Mouse (Mus musculus) kidney, embryonic 16.5 days (tissue): Measurements from ENCODE around the gene Cdkn2a. TPM values are rescaled to one million over a fixed set of nuclear protein-coding genes. Genes with fewer than 3 reads are reported as not detected.

ENCODE experiments used
- ATAC-seq: fragments of 200-750 bp; cut with Nextera tagmentation; 2 replicates; pipeline ENCODE4 v1.8.0; 2017; ENCODE audit warnings: moderate TSS enrichment; ENCODE audit not compliant: low FRiP score, low TSS enrichment
- H3K27ac ChIP-seq: fragments of 300-500 bp; sonication (generic); 2 replicates; pipeline ENCODE4 v1.5.1; 2014; ENCODE audit warnings: low read length
- H3K27me3 ChIP-seq: fragments of 300-500 bp; sonication (generic); 2 replicates; pipeline ENCODE4 v1.6.1; 2014; ENCODE audit warnings: low read length, control low read depth, mixed read lengths; ENCODE audit not compliant: insufficient read depth
- H3K36me3 ChIP-seq: fragments of 300-500 bp; sonication (generic); 2 replicates; pipeline ENCODE4 v1.6.1; 2014; ENCODE audit warnings: low read length, control low read depth, mixed read lengths; ENCODE audit not compliant: insufficient read depth
- H3K4me1 ChIP-seq: fragments of 300-500 bp; sonication (generic); 2 replicates; pipeline ENCODE4 v1.6.1; 2014; ENCODE audit warnings: low read length, control low read depth, mixed read lengths; ENCODE audit not compliant: insufficient read depth
- H3K4me2 ChIP-seq: fragments of 300-500 bp; sonication (generic); replicated peaks from 2 replicates; pipeline ENCODE4 v1.6.1; 2014; ENCODE audit warnings: low read depth, low read length
- H3K4me3 ChIP-seq: fragments of 300-500 bp; sonication (generic); 2 replicates; pipeline ENCODE4 v1.5.1; 2014; ENCODE audit warnings: mild to moderate bottlenecking, low read length
- H3K9ac ChIP-seq: fragments of 300-500 bp; sonication (generic); replicated peaks from 2 replicates; pipeline ENCODE4 v1.6.1; 2014; ENCODE audit warnings: low read length
- H3K9me3 ChIP-seq: fragments of 300-500 bp; sonication (generic); 2 replicates; pipeline ENCODE4 v1.6.1; 2016; ENCODE audit warnings: low read length, control low read depth
- WGBS: fragments of 180-500 bp; shearing (Covaris S2); extraction: QIAGEN DNeasy Blood & Tissue Kit; methylation state at CpG from one replicate; pipeline ENCODE4 v1.1.7; 2014; 5-methylcytosine and 5-hydroxymethylcytosine counted together
- polyA plus RNA-seq: library from polyadenylated mRNA; unstranded; fragments of >200 nt; fragmentation: Nextera tagmentation; extraction: Ambion mirVana; gene quantifications from 2 replicates; pipeline ENCODE4 v1.2.1, GENCODE M21; 2015

Gene Cdkn2a
- polyA plus RNA-seq = not detected in 2 replicates

DNA sequence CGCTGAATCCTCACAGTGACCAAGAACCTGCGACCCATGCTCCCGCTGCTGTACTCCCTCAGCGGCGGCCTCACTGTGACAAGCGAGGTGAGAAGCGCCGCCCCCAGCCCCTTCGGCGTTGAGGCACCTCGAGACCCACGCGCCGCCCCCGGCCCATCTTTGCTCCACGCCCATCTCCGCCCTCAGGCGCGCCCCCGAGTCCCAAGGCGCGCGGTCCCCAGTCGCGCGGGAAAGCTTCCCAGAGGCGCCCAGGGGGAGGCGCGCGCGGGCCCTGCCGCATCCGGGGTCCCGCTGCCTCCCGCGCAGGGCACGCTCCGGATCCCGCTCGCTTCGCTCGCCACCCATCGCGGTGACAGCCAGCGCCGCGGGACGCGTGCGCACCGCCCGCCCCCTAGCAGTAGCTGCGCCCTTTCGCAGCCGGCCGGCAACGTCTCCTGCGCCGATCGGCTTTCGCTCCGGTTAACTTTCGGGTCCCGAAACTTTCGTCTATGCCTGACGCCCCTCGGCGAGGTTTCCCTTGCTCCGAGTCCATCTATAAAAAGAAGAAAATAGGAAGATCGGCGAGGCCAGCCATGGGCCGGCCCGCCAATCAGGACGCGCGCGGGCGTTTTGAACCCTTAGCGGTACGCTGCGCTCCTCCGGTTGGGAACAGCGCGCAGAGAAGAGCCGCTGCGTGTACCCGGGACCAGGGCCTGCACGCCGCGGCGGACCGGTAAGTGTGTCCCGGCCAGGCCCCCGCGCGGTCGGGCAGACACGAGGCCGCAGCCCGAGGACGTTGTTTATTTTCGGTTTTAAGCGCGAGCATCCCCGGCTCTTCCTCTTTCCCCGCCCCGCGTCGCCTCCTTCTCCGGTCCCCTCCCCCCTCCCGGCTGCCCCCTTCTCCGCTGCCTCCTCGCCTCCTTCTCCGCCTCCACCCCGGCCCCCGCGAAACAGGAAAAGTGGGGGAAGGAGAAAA is at the start of gene Cdkn2a:
TSS of gene Cdkn2a (minus strand) at position 168 of the 955 bp plus-strand sequence.
- no peaks in the 10 kb centered on the region for H3K9me3 ChIP-seq
- ATAC-seq = peak; percentile 89
- H3K4me3 ChIP-seq = peak within 1 kb of the TSS; percentile 73
- H3K4me1 ChIP-seq = peaks cover 11% of the 10 kb centered on the region
- H3K27me3 ChIP-seq = peaks cover 88% of the 10 kb centered on the region
- under 1% methylated on average over 98 of the region's 117 CpGs for WGBS
- peak within 1 kb of the TSS; percentile 97 for H3K4me2 ChIP-seq
- H3K36me3 ChIP-seq = no peaks in the 10 kb centered on the region
- H3K9ac ChIP-seq = peak within 1 kb of the TSS; percentile 58
- H3K27ac ChIP-seq = no peak within 1 kb of the TSS

DNA sequence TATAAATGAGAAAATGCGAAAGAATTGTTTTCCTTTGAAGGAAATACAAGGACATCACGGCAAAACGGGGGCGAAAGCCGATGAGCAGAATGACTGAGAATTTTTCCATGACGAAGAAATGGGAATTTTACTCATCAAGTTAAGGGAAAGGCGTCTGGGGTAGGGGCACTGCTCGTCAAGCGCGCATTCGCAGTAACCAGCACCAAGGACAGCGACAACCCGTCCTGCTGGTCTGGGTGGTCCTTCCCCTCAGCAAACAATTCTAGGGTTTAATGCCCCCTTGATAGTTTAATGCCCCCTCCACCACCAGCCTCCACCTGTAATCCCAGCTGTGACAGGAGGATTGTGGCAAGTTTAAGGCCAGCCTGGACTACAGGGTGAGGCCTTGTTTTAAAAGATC is 19.0 kb upstream of the Cdkn2a start:
- no peak overlapping the region for H3K4me3 ChIP-seq
- no peak for ATAC-seq
- WGBS = 11% methylated on average over 13 of the region's 13 CpGs

DNA sequence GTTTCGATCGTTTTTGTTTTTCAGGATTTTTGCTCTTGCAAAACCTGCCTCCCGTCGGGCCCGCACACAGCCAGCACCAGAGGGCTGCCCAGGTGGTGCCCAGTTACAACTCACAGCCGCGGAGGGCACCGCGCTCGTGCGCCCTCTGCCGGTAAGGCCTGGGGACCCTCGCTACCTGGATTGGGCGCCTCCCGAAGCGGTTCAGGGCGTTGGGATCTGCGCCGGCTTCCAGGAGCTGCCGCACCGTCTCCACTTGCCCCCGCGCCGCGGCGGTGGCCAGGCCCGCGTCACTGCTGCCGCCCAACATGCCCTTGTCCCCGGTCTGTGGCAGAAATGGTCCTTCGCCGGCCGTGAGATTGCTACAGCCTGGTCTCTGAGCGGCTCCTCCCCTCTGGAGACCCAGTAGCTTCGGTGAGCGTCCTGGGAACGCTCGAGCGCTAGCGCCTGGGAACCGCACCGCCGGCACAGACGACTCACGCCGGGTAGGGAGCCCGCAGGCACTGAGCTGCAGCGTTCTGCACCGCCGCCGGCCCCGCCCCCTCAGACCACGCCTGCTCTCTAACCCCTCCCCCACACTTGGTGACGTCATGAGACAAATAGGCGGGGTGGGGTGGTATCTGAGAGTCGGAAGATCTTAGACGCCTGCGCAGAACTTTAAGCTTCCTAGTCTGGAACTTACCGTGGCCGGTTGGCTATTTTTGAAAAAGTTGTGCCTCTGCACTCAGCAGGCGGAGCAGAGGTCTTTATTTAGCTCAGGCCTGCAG is 16.2 kb upstream of the Cdkn2a start, which contains the start of gene Cdkn2b:
TSS of gene Cdkn2b (minus strand) at position 549 of the 764 bp plus-strand sequence.
- Histone ChIP-seq H3K4me1 (peaks cover 11% of the 10 kb centered on the region), H3K4me3 (peak within 1 kb of the TSS; percentile 54), H3K9ac (peak within 1 kb of the TSS; percentile 15), H3K36me3 (no peaks in the 10 kb centered on the region), H3K4me2 (peak within 1 kb of the TSS; percentile 80), H3K9me3 (no peaks in the 10 kb centered on the region), H3K27ac (no peak within 1 kb of the TSS), H3K27me3 (peaks cover 87% of the 10 kb centered on the region)
- ATAC-seq = peak; percentile 95
- under 1% methylated on average over 61 of the region's 61 CpGs for WGBS

More for the DNA sequence above, 19.0 kb upstream of the Cdkn2a start:
- no peak overlapping the region for H3K9ac ChIP-seq
- H3K36me3 ChIP-seq = no peaks in the 10 kb centered on the region
- H3K4me2 ChIP-seq = no peak overlapping the region
- H3K9me3 ChIP-seq = no peaks in the 10 kb centered on the region
- peaks cover 59% of the 10 kb centered on the region for H3K27me3 ChIP-seq
- peaks cover 11% of the 10 kb centered on the region for H3K4me1 ChIP-seq
- H3K27ac ChIP-seq = no peak overlapping the region

DNA sequence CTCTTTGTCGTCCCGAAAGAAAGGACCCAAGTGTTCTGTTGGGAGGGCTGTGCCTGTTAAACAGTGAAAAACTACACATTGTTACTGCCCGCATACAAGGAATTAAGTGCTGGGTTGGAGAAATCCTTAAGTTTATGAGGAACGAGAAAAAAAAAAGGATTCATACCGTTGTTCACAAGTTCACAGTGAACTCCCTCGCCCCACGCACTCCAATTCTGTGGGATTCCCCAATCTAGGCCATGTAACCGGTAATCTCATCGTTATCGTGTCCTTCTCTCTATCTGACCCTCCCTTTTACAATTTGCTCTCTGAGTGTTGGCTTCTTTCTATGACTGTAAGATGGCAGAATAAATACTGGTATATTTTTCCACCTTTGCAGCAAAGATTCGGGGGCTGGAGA is 15.5 kb upstream of the Cdkn2a start:
- Histone ChIP-seq H3K36me3 (no peaks in the 10 kb centered on the region), H3K9ac (no peak overlapping the region), H3K9me3 (no peaks in the 10 kb centered on the region), H3K4me1 (peaks cover 11% of the 10 kb centered on the region), H3K27ac (no peak overlapping the region), H3K4me3 (peak overlapping the region; percentile 54), H3K4me2 (peak overlapping the region; percentile 80), H3K27me3 (peaks cover 92% of the 10 kb centered on the region)
- WGBS = 2% methylated on average over 11 of the region's 11 CpGs
- no peak for ATAC-seq

DNA sequence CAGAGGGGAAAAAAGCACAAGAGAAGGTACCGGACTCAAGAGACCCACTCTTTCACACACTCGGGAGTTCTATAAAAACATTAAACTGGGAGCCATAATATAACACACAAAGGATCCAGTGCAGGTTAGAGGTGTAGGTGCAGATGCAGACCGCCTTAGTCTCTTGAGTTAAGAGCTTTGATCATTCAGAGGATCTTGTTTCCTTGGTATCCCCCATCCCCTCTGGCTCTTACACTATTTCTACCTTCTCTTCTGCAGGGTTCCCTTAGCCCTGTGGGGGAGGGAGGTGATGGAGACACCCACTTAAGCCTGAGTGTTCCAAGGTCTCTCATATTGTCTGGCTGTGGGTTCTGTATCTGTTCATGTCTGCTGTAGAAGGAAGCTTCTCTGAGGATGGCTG is 13.5 kb upstream of the Cdkn2a start:
- Histone ChIP-seq H3K4me1 (peaks cover 15% of the 10 kb centered on the region), H3K4me2 (no peak overlapping the region), H3K9ac (no peak overlapping the region), H3K9me3 (no peaks in the 10 kb centered on the region), H3K36me3 (no peaks in the 10 kb centered on the region), H3K27ac (no peak overlapping the region), H3K27me3 (peaks cover 94% of the 10 kb centered on the region), H3K4me3 (no peak overlapping the region)
- WGBS = 5% methylated on average over 3 of the region's 3 CpGs
- ATAC-seq = no peak

DNA sequence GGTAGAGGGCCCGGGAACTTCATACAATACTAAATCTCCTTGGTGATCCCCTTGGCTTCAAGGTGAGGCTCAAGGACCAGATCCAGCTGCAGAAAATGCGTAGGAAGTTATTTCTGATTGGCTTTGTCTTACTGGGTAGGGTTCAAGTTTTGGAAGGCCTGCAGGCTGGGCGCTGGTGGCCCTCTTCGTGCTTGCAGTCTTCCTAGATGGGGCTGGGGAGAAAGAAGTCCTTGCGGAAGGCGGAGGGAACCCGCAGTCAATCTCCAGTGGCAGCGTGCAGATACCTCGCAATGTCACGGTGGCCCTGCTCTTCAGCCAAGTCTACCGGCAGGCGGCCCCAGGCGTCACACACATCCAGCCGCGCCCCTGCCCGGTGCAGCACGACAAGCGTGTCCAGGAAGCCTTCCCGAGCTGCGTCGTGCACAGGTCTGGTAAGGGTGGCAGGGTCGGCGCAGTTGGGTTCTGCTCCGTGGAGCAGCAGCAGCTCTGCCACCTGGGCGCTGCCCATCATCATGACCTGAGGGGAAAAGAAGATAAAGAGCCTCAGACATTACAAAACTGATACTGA is 12.4 kb upstream of the Cdkn2a start:
- WGBS = 2% methylated on average over 25 of the region's 25 CpGs
- Histone ChIP-seq H3K4me1 (peaks cover 15% of the 10 kb centered on the region), H3K27ac (no peak overlapping the region), H3K9me3 (no peaks in the 10 kb centered on the region), H3K9ac (no peak overlapping the region), H3K4me3 (no peak overlapping the region), H3K27me3 (peaks cover 93% of the 10 kb centered on the region), H3K4me2 (no peak overlapping the region), H3K36me3 (no peaks in the 10 kb centered on the region)
- no peak for ATAC-seq

DNA sequence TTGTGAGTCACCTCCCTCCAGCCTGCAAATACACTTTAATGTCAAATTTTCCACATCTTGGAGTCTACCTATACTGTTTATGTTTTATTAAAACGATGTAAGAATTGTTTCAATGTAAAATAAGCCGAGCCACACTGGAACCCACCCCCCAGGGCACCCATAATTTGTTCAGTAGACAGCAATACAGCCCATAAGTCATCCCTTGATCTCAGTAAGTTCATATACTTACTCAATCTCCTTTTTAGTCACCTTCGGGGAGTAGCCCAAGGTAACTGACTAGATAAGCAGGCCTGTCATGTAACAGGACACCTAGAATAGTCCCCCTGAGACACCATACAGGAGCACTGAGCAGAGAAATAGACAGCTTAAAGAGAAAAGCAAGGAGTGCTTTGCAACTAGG is 11.2 kb upstream of the Cdkn2a start:
- H3K9me3 ChIP-seq = no peaks in the 10 kb centered on the region
- no peak for ATAC-seq

DNA sequence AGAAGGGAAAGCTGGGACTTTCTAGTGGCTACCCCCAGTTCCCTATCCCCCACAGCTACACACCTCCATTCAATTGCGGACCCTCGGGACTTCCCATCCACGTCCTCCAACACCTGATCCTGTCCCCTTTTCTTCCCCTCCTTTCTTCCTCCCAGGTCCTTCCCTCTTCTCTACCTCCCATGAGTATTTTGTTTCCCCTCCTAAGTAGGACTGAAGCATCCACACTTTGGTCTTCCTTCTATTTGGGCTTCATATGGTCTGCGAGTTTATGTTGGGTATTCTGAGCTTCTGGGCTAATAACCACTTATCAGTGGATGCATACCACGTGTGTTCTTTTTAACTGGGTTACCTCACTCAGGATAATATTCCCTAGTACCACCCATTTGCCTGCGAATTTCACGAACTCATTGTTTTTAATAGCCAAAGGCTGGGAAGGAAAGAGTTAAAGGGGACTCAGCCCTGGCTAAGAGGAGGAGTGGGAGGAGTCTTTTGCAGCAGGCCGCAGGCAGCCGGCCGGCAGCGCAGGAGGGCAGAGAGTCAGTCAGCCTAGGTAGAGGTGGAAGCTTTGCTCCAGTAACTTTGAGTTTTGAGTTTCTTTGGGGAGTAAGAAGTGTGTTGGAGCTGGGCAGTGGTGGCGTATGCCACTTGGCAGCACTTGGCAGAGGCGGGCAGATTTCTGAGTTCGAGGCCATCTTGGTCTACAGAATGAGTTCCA is 9.0 kb upstream of the Cdkn2a start:
- Histone ChIP-seq H3K27me3 (peaks cover 91% of the 10 kb centered on the region), H3K9ac (no peak overlapping the region), H3K4me2 (no peak overlapping the region), H3K36me3 (no peaks in the 10 kb centered on the region), H3K9me3 (no peaks in the 10 kb centered on the region), H3K4me1 (0 out of 2 replicates have a peak, but pooled peaks cover 4% of the 10 kb centered on the region), H3K27ac (no peak overlapping the region), H3K4me3 (no peak overlapping the region)
- WGBS = under 1% methylated on average over 14 of the region's 14 CpGs
- peak; percentile 93 for ATAC-seq

More for the DNA sequence above, 11.2 kb upstream of the Cdkn2a start:
- Histone ChIP-seq H3K36me3 (no peaks in the 10 kb centered on the region), H3K4me3 (no peak overlapping the region), H3K4me1 (peaks cover 10% of the 10 kb centered on the region), H3K27ac (no peak overlapping the region), H3K4me2 (no peak overlapping the region), H3K27me3 (peaks cover 90% of the 10 kb centered on the region), H3K9ac (no peak overlapping the region)
- WGBS = 6% methylated on average over 3 of the region's 3 CpGs

DNA sequence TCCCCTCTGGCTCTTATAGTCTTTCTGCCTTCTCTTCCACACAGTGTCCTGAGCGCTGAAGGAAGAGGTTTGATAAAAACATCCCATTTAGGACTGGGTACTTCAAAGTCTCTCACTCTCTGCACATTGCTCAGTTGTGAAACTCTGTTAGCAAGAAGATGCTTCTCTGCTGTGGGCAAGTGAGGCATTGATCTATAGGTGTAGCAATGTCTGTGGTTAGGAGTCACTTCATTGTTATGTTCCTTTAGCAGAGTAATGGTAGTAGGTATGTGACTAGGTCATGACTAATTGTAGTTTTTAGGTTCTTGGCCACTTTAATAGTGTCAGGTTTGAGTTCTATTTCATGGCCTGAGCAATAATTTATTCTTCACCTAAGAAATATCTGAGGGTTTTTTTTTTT is 7.7 kb upstream of the Cdkn2a start:
- Histone ChIP-seq H3K4me3 (no peak overlapping the region), H3K27ac (no peak overlapping the region), H3K36me3 (no peaks in the 10 kb centered on the region), H3K9ac (no peak overlapping the region), H3K27me3 (peaks cover 87% of the 10 kb centered on the region), H3K9me3 (no peaks in the 10 kb centered on the region), H3K4me1 (0 out of 2 replicates have a peak, but pooled peaks cover 4% of the 10 kb centered on the region), H3K4me2 (no peak overlapping the region)
- no peak for ATAC-seq
- WGBS = 6% methylated on average over 1 of the region's 1 CpGs
